In the genomic region with DNA sequence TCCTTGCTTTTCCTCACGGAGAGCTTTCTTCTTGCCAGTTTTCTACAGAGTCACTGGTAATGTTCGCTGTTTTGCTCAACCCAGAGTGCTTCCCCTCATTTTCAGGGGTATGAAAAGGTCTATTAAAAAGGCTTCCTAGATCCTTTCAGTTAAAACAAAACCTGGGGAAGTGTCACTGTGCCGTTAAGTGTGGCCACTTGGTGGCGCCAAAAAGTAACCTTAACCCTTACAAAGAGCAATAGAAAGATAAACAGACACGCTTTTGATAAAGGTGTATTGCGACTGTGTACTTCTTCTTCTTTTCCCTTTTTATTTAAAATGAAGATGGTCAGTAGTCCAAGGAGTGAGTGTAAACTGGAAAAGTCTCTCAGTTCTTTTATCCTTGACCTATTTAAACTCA, we compare ENCODE assay signal across 8 mouse cellular contexts.
DNase-seq lines count a peak whose midpoint lies in the region; ATAC-seq and TF ChIP-seq lines count a peak whose summit lies in the region.

No protein-coding gene starts in this region.

- WGBS in cerebellum, adult 2 months, result 12% methylated on average over 6 of the region's 6 CpGs
- 28% methylated on average over 6 of the region's 6 CpGs for WGBS in limb, embryonic 11.5 days
- WGBS in neural tube, embryonic 13.5 days, result 21% methylated on average over 6 of the region's 6 CpGs

- no peaks in the 10 kb centered on the region for H3K9me3 ChIP-seq in limb, embryonic 11.5 days (ENCODE audit: control insufficient read depth, low read length)
- H3K9me3 ChIP-seq in neural tube, embryonic 13.5 days, result no peaks in the 10 kb centered on the region

- no peak overlapping the region for H3K27ac ChIP-seq in cerebellum, adult 2 months (ENCODE audit: insufficient read depth, low read length)
- no peak overlapping the region for H3K27ac ChIP-seq in limb, embryonic 11.5 days (replicated peaks; ENCODE audit: low read depth, low read length)
- H3K27ac ChIP-seq in neural tube, embryonic 13.5 days (replicated peaks), result no peak overlapping the region

- no peak for TF ChIP-seq POLR2A in cerebellum, adult 2 months (IDR thresholded peaks at IDR 0.05; ENCODE audit: borderline replicate concordance, insufficient read depth, low read length)

- no peak overlapping the region for H3K9ac ChIP-seq in limb, embryonic 11.5 days (ENCODE audit: low read length)
- H3K9ac ChIP-seq in neural tube, embryonic 13.5 days, result no peak overlapping the region

- peak; percentile 81 for DNase-seq in 3T3-L1 (ENCODE audit: low read depth, low spot score)
- DNase-seq in ES-CJ7 (ENCODE audit: low read depth, low spot score), result peak; percentile 47
- DNase-seq in cerebellum, adult 2 months, result peak; percentile 9 to 25
- DNase-seq in forelimb bud, embryonic 11.5 days (ENCODE audit: low read depth, low spot score), result peak; percentile 59
- DNase-seq in kidney, adult 8-10 months, result peak; percentile 5 to 55
- DNase-seq in limb, embryonic 11.5 days (ENCODE audit: low spot score), result peak; percentile 79
- DNase-seq in spleen, postnatal 36 days (ENCODE audit: low spot score in 2 of 2), result no peak

- no peak for ATAC-seq in limb, embryonic 11.5 days (ENCODE audit: insufficient number of reproducible peaks, low FRiP score, low TSS enrichment, low read depth)
- ATAC-seq in neural tube, embryonic 13.5 days (ENCODE audit: low read depth), result peak; percentile 78; the same call in 1 of the 2 replicates

- H3K4me1 ChIP-seq in cerebellum, adult 2 months (ENCODE audit: control insufficient read depth, insufficient read depth, low read length), result no peaks in the 10 kb centered on the region
- H3K4me1 ChIP-seq in limb, embryonic 11.5 days (ENCODE audit: control insufficient read depth, insufficient read depth, low read length), result no peaks in the 10 kb centered on the region
- H3K4me1 ChIP-seq in neural tube, embryonic 13.5 days (replicated peaks), result peaks cover 6% of the 10 kb centered on the region

- H3K36me3 ChIP-seq in limb, embryonic 11.5 days (ENCODE audit: control insufficient read depth, insufficient read depth, low read length), result no peaks in the 10 kb centered on the region
- no peaks in the 10 kb centered on the region for H3K36me3 ChIP-seq in neural tube, embryonic 13.5 days

- H3K27me3 ChIP-seq in cerebellum, adult 2 months (ENCODE audit: control insufficient read depth, insufficient read depth, low read length), result no peaks in the 10 kb centered on the region; the same call in 1 of the 2 replicates
- H3K27me3 ChIP-seq in limb, embryonic 11.5 days (ENCODE audit: control insufficient read depth, insufficient read depth, low read length), result no peaks in the 10 kb centered on the region
- no peaks in the 10 kb centered on the region for H3K27me3 ChIP-seq in neural tube, embryonic 13.5 days

- no peak overlapping the region for H3K4me2 ChIP-seq in limb, embryonic 11.5 days (ENCODE audit: low read depth, severe bottlenecking)
- H3K4me2 ChIP-seq in neural tube, embryonic 13.5 days, result no peak overlapping the region

- H3K4me3 ChIP-seq in cerebellum, adult 2 months (replicated peaks; ENCODE audit: insufficient read depth, low read depth, low read length), result no peak overlapping the region
- H3K4me3 ChIP-seq in limb, embryonic 11.5 days (ENCODE audit: low read depth, low read length), result no peak overlapping the region
- no peak overlapping the region for H3K4me3 ChIP-seq in neural tube, embryonic 13.5 days

- peak; percentile 53; the same call in 1 of the 2 replicates for TF ChIP-seq CTCF in cerebellum, adult 2 months (IDR thresholded peaks at IDR 0.05; ENCODE audit: borderline replicate concordance, insufficient read depth, low read depth, low read length)

Comparison
In these comparisons a context has a peak if more than half of its experiments do, and no peak if none do; other contexts are left out.
1. DNase-seq: peak in 3T3-L1 (single experiment), ES-CJ7 (single experiment), cerebellum, adult 2 months (2 of 2), forelimb bud, embryonic 11.5 days (single experiment), kidney, adult 8-10 months (2 of 2) and limb, embryonic 11.5 days (single experiment); none in spleen, postnatal 36 days (0 of 2).